In genomic region chr8:107221924-107222851, GRCm38 (mm10) we compare ENCODE assay signal across 9 mouse cellular contexts.
DNase-seq lines count a peak whose midpoint lies in the region; ATAC-seq and TF ChIP-seq lines count a peak whose summit lies in the region.
"Had no signal": no experiment of that assay in that cellular context is flagged by ENCODE, and none has a peak within 500 bp of the region (broad histone marks: within the 10 kb centered on the region; RNA-seq: fewer than 3 reads in every experiment).

No protein-coding gene starts in this region.

- H3K4me2 ChIP-seq in kidney, postnatal 0 days (ENCODE audit: low read length) = no peak overlapping the region
- no peak overlapping the region for H3K4me2 ChIP-seq in hindbrain, embryonic 11.5 days (replicated peaks; ENCODE audit: low read depth, low read length)

- H3K27me3 ChIP-seq in kidney, postnatal 0 days (ENCODE audit: insufficient read depth, low read length) = no peaks in the 10 kb centered on the region
- H3K27me3 ChIP-seq in thymus, adult 2 months (ENCODE audit: control insufficient read depth, insufficient read depth, low read length) = no peaks in the 10 kb centered on the region
- H3K27me3 ChIP-seq in hindbrain, embryonic 11.5 days (ENCODE audit: control insufficient read depth, insufficient read depth, low read length) = no peaks in the 10 kb centered on the region

- H3K9me3 ChIP-seq in kidney, postnatal 0 days (replicated peaks; ENCODE audit: low read length) = peaks cover 3% of the 10 kb centered on the region; the same call in 1 of the 2 replicates
- H3K9me3 ChIP-seq in hindbrain, embryonic 11.5 days (ENCODE audit: control insufficient read depth, low read length) = no peaks in the 10 kb centered on the region

- H3K36me3 ChIP-seq in kidney, postnatal 0 days (ENCODE audit: insufficient read depth, low read length) = no peaks in the 10 kb centered on the region
- H3K36me3 ChIP-seq in thymus, adult 2 months (ENCODE audit: control insufficient read depth, insufficient read depth, low read length) = no peaks in the 10 kb centered on the region
- H3K36me3 ChIP-seq in hindbrain, embryonic 11.5 days (ENCODE audit: control insufficient read depth, insufficient read depth, low read length) = no peaks in the 10 kb centered on the region

- no peak overlapping the region for H3K4me3 ChIP-seq in kidney, postnatal 0 days (replicated peaks; ENCODE audit: low read depth, low read length)
- H3K4me3 ChIP-seq in thymus, adult 2 months (ENCODE audit: control insufficient read depth, insufficient read depth, low read length) = no peak overlapping the region
- no peak overlapping the region for H3K4me3 ChIP-seq in gastrocnemius, adult 2 months
- no peak overlapping the region for H3K4me3 ChIP-seq in hindbrain, embryonic 11.5 days (ENCODE audit: low read depth, low read length)

- ATAC-seq in kidney, postnatal 0 days (replicated peaks; ENCODE audit: low FRiP score, low read depth) = no peak
- no peak for ATAC-seq in hindbrain, embryonic 11.5 days (ENCODE audit: low FRiP score)

- no peak for TF ChIP-seq CTCF in kidney, postnatal 0 days (IDR thresholded peaks at IDR 0.05; ENCODE audit: low read depth)
- no peak for TF ChIP-seq CTCF in thymus, adult 2 months (IDR thresholded peaks at IDR 0.05; ENCODE audit: borderline replicate concordance, control insufficient read depth, extremely low read depth, insufficient read depth, low read length, poor library complexity)
- TF ChIP-seq CTCF in gastrocnemius, adult 2 months (IDR thresholded peaks at IDR 0.05) = no peak

- 0 out of 2 replicates have a peak overlapping the region, but pooled peaks have one; percentile 2 for H3K27ac ChIP-seq in kidney, postnatal 0 days
- no peak overlapping the region for H3K27ac ChIP-seq in thymus, adult 2 months (ENCODE audit: control insufficient read depth, insufficient read depth, low read length)
- H3K27ac ChIP-seq in gastrocnemius, adult 2 months = no peak overlapping the region
- H3K27ac ChIP-seq in hindbrain, embryonic 11.5 days (ENCODE audit: low read depth, low read length) = no peak overlapping the region

- 58% methylated on average over 8 of the region's 8 CpGs for WGBS in kidney, postnatal 0 days
- 55% methylated on average over 8 of the region's 8 CpGs for WGBS in thymus, adult 2 months
- 74% methylated on average over 8 of the region's 8 CpGs for WGBS in hindbrain, embryonic 11.5 days

- no peak for DNase-seq in kidney, postnatal 0 days (ENCODE audit: low spot score)
- DNase-seq in kidney, postnatal 14 days = no peak
- DNase-seq in c-Kit-positive CD71-positive TER-119-negative erythroid progenitor cells, embryonic 14.5 days (ENCODE audit: low read depth) = peak; percentile 35
- DNase-seq in heart, postnatal 10 days = peak; percentile 58 to 60
- DNase-seq in ovary, postnatal 14 days (ENCODE audit: low spot score) = peak; percentile 23
- DNase-seq in thymus, adult 2 months = no peak
- DNase-seq in gastrocnemius, adult 2 months = no peak
- DNase-seq in hindbrain, embryonic 11.5 days (ENCODE audit: low spot score) = no peak
- DNase-seq: cerebellum, adult 11-12 months had no signal

- no peak for TF ChIP-seq POLR2A in thymus, adult 2 months (IDR thresholded peaks at IDR 0.05; ENCODE audit: control insufficient read depth, extremely low read depth, insufficient read depth, low read length, poor library complexity)

- H3K4me1 ChIP-seq in kidney, postnatal 0 days (replicated peaks; ENCODE audit: insufficient read depth, low read length) = 0 out of 2 replicates have a peak, but pooled peaks cover 3% of the 10 kb centered on the region
- no peaks in the 10 kb centered on the region for H3K4me1 ChIP-seq in thymus, adult 2 months (replicated peaks; ENCODE audit: control insufficient read depth, insufficient read depth, low read length)
- no peaks in the 10 kb centered on the region for H3K4me1 ChIP-seq in hindbrain, embryonic 11.5 days (replicated peaks; ENCODE audit: control insufficient read depth, insufficient read depth, low read length)

- H3K9ac ChIP-seq in kidney, postnatal 0 days (ENCODE audit: low read depth, low read length) = no peak overlapping the region
- H3K9ac ChIP-seq in hindbrain, embryonic 11.5 days (ENCODE audit: low read depth, low read length) = no peak overlapping the region

- intact Hi-C loops in heart, postnatal 10 days (cut with DNase I) = no loop called here
- intact Hi-C loops in gastrocnemius, adult 2 months (cut with DNase I) = no loop called here

Comparison
In these comparisons a context has a peak if more than half of its experiments do, and no peak if none do; other contexts are left out.
1. DNase-seq: peak in c-Kit-positive CD71-positive TER-119-negative erythroid progenitor cells, embryonic 14.5 days (single experiment), heart, postnatal 10 days (2 of 2) and ovary, postnatal 14 days (single experiment); none in kidney, postnatal 0 days (single experiment), kidney, postnatal 14 days (single experiment), thymus, adult 2 months (single experiment), gastrocnemius, adult 2 months (single experiment) and hindbrain, embryonic 11.5 days (single experiment).